8 mouse cellular contexts compared by ENCODE assay signal in the genomic region with DNA sequence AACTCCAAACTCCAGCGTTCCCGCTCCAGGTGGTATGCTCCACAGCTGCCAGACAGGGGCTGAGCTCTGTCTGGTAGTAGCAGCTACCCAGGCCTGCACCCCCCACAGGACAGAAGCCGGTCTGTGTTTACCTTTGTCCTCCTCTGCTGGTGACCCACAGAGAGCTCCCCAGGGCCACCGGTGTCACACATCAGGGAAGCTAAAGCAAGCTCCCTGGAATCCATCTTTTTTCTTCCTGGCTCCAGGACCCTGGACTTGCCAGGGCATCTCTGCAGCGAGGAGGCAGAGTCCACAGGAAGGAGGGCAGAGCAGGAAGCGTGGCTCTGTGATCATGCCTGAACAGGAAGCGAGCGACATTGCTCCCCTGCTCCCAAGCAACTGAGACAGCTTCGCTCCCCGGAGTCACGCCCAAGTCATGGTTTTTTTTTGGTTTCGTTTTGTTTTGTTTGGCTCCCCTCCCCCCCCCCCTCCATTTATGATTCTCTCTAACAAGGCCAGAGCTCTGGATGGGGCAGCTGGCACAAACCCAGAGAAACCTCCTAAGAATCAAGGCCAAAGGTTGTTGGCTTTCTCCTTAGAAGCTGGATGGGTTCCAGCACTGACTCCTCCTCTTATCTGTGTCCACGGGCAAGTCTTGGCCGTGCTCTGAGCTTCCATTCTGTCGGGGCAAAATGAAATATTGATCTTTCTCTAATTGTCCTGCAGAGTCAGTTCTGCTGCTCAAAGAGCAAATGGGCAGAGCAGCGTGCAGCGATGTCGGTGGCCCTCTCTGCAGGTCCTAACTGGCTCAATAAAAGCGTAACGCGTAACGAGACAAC. TPM values are rescaled to one million over a fixed set of nuclear protein-coding genes. Genes with fewer than 3 reads are reported as not detected.
DNase-seq lines count a peak whose midpoint lies in the region; ATAC-seq lines count a peak whose summit lies in the region.

No protein-coding gene starts in this region.

- ATAC-seq in intestine, embryonic 14.5 days (replicated peaks; ENCODE audit: low FRiP score, low TSS enrichment, low read depth) = peak; percentile 86
- ATAC-seq in liver, embryonic 15.5 days (ENCODE audit: insufficient read depth) = peak; percentile 70

- H3K4me1 ChIP-seq in intestine, embryonic 14.5 days (replicated peaks; ENCODE audit: control insufficient read depth, insufficient read depth, low read length) = peaks cover 12% of the 10 kb centered on the region
- peaks cover 51% of the 10 kb centered on the region for H3K4me1 ChIP-seq in liver, embryonic 15.5 days (replicated peaks)

- intact Hi-C loops in gastrocnemius, postnatal 36 days (cut with DNase I) = no loop called here

- H3K9me3 ChIP-seq in intestine, embryonic 14.5 days (ENCODE audit: control insufficient read depth, low read length) = no peaks in the 10 kb centered on the region
- H3K9me3 ChIP-seq in liver, embryonic 15.5 days (replicated peaks) = no peaks in the 10 kb centered on the region

- peak overlapping the region; percentile 25 for H3K4me3 ChIP-seq in intestine, embryonic 14.5 days (ENCODE audit: low read depth, low read length)
- H3K4me3 ChIP-seq in liver, embryonic 15.5 days (replicated peaks) = peak overlapping the region; percentile 59

- H3K27ac ChIP-seq in intestine, embryonic 14.5 days (ENCODE audit: low read depth) = peak overlapping the region; percentile 69
- peak overlapping the region; percentile 81 for H3K27ac ChIP-seq in liver, embryonic 15.5 days (replicated peaks)

- 14% methylated on average over 22 of the region's 22 CpGs for WGBS in intestine, embryonic 14.5 days
- WGBS in liver, embryonic 15.5 days (ENCODE audit: insufficient replicate concordance) = 23% methylated on average over 22 of the region's 22 CpGs

- H3K9ac ChIP-seq in intestine, embryonic 14.5 days (ENCODE audit: low read length) = peak overlapping the region; percentile 29; the same call in 1 of the 2 replicates
- H3K9ac ChIP-seq in liver, embryonic 15.5 days = peak overlapping the region; percentile 64

- peak; percentile 32 for DNase-seq in layer of hippocampus, adult 11-12 months (ENCODE audit: low spot score)
- DNase-seq in layer of hippocampus, adult 9-10 months (ENCODE audit: low spot score) = no peak
- peak; percentile 71 to 76 for DNase-seq in cerebellum, postnatal 10 days
- DNase-seq in gastrocnemius, postnatal 36 days = peak; percentile 24 to 25
- DNase-seq in intestine, embryonic 14.5 days (ENCODE audit: low spot score) = peak; percentile 76
- peak; percentile 34 to 41 for DNase-seq in natural killer cell, adult 2 months (ENCODE audit: low spot score in 2 of 2)
- peak; percentile 53 to 62 for DNase-seq in thymus, postnatal 10 days (ENCODE audit: low spot score in 2 of 2)

- H3K27me3 ChIP-seq in intestine, embryonic 14.5 days (replicated peaks; ENCODE audit: control insufficient read depth, insufficient read depth, low read length) = no peaks in the 10 kb centered on the region
- H3K27me3 ChIP-seq in liver, embryonic 15.5 days = no peaks in the 10 kb centered on the region

- H3K4me2 ChIP-seq in intestine, embryonic 14.5 days (ENCODE audit: low read length) = peak overlapping the region; percentile 52
- H3K4me2 ChIP-seq in liver, embryonic 15.5 days = peak overlapping the region; percentile 85

- H3K36me3 ChIP-seq in intestine, embryonic 14.5 days (ENCODE audit: control insufficient read depth, insufficient read depth, low read length) = no peaks in the 10 kb centered on the region
- H3K36me3 ChIP-seq in liver, embryonic 15.5 days (replicated peaks) = peaks cover 18% of the 10 kb centered on the region

RNA-seq across cellular contexts. Expression of gene Slc2a9, which starts 22.8 kb away (rescaled TPM):
- under 1 TPM; 0.44 to 0.59 TPM for total RNA-seq in gastrocnemius, postnatal 36 days (2021)
- polyA plus RNA-seq in intestine, embryonic 14.5 days (2014; fragmentation: Nextera tagmentation; extraction: Ambion mirVana) = 0.40 and 1.2 TPM in 2 replicates
- 2.3 and 2.6 TPM in 2 replicates for polyA plus RNA-seq in liver, embryonic 15.5 days (2015; fragmentation: Nextera tagmentation; extraction: Ambion mirVana)
